Mouse (Mus musculus) right cerebral cortex, adult 18-20 months (tissue): Measurements from ENCODE around the gene Lamc1.

ENCODE experiments used
- DNase-seq: peaks from one replicate; pipeline ENCODE4 v3.0.0; 2022; ENCODE audit warnings: mixed read lengths

Lamc1 gene

GRCm38 (mm10) chr1:153292892-153293291 is 39.7 kb downstream of the Lamc1 start:
- no peak for DNase-seq

GRCm38 (mm10) chr1:153292202-153292601 is 40.4 kb downstream of the Lamc1 start:
- no peak for DNase-seq

- no peak for DNase-seq
Observed at GRCm38 (mm10) chr1:153291416-153291815, 41.2 kb downstream of the Lamc1 start.

- DNase-seq: peak; percentile 84
Observed at GRCm38 (mm10) chr1:153288010-153288409, 44.6 kb downstream of the Lamc1 start.

- no peak for DNase-seq
Observed at GRCm38 (mm10) chr1:153287443-153287842, 45.1 kb downstream of the Lamc1 start.

GRCm38 (mm10) chr1:153286216-153286615 is 46.4 kb downstream of the Lamc1 start:
- no peak for DNase-seq

- DNase-seq: no peak
Observed at GRCm38 (mm10) chr1:153285188-153285587, 47.4 kb downstream of the Lamc1 start.

- DNase-seq: no peak
Observed at GRCm38 (mm10) chr1:153282342-153282975, 50.1 kb downstream of the Lamc1 start.

GRCm38 (mm10) chr1:153281483-153281882 is 51.1 kb downstream of the Lamc1 start:
- DNase-seq: no peak

DNA sequence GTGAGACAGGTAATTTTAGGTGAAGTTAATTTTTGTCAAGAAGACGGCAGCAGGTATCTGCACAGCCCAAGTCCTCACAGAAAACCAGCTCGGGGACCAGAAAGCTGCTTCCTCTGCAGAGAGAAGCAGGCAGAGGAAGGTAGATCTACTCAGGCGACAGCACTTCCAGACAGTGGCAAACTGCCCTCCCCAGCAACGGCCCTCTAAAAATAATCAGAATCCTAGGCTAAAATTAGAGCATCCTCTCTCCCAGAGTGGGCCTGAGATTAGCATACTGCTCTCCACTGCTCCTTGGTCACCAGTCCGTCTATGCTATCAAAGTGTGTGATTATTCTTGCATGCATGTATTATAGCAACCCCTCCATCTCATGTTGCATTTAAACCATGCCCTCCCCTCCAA is 52.2 kb downstream of the Lamc1 start:
- peak; percentile 46 for DNase-seq

DNA sequence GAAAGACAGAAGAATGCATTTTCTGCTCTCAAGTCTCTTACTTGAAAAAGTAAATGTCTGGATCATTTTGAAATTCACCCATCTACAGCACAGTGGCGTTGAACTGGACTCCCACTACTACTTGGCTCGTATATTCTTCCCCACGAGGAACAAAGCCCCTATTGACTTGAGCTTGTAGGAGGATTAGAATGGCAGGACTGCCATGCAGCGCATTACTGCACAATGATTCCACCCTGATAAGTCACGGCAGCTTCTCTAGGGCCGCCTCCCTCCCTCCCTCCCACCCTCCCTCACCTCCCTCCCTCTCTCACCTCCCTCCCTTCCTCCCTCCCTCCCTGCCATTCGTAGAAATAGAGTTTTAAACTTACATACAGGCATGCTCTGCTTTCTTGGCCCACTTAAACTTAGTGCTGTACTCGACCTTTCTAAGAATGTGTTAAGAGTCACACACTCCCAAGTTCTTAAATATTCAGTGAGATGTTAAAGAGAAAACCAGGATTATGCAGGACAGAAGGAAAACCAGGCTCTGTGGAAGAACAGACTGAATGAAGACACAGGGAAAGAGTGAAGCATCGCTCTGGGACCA is 54.5 kb downstream of the Lamc1 start:
- no peak for DNase-seq

- DNase-seq: no peak
Observed at GRCm38 (mm10) chr1:153275466-153275865, 57.1 kb downstream of the Lamc1 start.

GRCm38 (mm10) chr1:153274611-153275010 is 58.0 kb downstream of the Lamc1 start:
- no peak for DNase-seq

GRCm38 (mm10) chr1:153273657-153274056 is 58.9 kb downstream of the Lamc1 start:
- no peak for DNase-seq

DNA sequence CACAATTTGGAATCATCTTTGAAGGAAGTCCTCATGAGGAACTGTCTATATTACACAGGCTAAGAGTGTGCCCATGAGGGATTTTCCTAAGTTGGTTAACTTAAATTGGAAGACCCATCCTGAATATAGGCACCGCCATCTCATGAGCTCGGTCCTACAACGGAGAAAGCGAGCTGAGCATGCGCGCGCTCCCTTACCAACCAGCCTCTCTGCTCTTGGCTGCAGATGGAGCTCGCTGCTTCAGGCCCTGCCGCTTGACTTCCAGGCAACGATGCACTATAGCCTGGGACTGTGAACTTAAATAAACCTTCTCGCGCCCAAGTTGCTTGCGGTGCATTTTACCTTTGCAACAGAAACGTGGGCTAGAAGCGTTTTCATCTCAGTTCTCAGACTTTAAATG is 61.8 kb downstream of the Lamc1 start:
- DNase-seq: no peak

DNA sequence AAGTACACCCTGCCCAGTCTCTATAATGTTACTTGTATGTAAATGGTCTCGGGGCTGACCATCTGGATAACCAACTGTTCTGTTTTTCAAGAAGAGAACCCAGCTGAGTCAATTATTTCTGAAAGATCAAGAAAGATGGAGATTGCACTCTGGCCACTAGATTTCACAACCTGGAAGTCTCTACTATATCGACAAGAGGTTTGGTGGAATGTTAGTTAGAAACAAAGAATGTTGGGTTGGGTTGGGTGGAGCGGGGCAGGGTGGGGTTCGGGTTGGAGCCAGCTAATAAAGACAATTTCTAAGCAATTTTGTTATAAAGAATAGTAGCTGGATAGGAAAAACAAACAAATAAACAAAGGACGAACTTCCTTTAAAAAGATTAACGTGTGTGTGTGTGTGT is 62.9 kb downstream of the Lamc1 start:
- DNase-seq: no peak

- DNase-seq: no peak
Observed at GRCm38 (mm10) chr1:153268806-153269309, 63.7 kb downstream of the Lamc1 start.

DNA sequence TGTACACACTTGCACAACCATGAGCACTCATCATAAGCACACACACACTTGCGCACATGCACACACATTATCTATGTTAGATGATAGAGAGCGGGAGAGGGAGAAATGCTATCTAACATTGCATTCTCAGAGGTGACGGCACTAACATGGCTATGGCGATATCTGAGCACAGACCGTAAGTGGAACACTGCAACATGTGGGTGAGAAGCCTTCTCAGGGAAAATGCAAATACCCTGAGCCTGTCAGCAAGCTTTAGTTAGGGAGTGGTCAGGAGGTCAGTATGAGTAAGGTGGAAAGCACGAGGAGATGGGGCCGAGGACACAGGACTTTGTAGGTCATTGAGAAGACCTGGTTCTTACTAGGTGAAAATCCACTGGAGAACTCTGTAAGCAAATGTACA is 64.3 kb downstream of the Lamc1 start:
- DNase-seq: no peak

GRCm38 (mm10) chr1:153267730-153268129 is 64.9 kb downstream of the Lamc1 start:
- DNase-seq: no peak

DNA sequence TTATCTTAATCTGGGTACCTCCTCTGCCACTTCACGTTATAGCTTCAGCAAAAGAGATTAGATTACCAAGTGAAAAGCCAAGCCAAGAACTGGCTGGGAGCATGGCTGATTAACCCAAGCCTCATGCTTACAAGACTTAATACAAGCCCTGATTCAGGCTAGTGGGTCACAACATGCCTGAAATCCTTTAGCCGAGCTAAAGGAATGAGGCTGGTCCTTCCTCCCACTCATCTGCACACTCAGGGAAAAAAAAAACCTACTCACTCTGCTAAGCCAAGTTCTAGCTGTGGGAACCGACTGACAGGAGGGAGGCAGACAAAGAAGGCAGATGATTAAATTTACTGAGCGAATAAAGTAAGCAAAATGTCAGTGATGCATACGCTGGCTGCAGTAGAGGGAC is 65.7 kb downstream of the Lamc1 start:
- peak; percentile 39 for DNase-seq

DNA sequence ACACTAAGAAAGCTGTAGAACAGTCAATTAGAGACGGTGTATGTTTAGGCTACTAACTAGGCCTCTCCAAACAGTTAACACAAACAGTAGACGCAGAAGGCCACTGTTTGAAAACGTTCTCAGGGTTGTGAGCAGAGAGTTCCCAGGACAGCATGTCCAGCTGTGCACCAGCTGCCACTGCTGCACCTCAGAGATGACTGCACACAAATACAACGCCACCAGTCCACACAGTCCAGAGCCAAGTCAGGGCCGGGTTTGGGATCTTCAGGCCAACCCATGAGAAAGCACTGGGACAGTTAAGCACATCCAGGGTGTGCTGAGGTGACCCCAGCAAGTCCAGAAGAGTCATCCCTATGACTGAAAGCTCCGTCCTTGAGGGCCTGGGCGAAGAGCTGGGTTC is 67.0 kb downstream of the Lamc1 start:
- DNase-seq: no peak

GRCm38 (mm10) chr1:153265066-153265465 is 67.5 kb downstream of the Lamc1 start:
- DNase-seq: no peak

- DNase-seq: no peak
Observed at GRCm38 (mm10) chr1:153259752-153260300, 72.8 kb downstream of the Lamc1 start.

GRCm38 (mm10) chr1:153252540-153253210 is 79.9 kb downstream of the Lamc1 start:
- no peak for DNase-seq
